Mouse (Mus musculus): ENCODE data around the gene Slit3.

Slit3 gene

DNA sequence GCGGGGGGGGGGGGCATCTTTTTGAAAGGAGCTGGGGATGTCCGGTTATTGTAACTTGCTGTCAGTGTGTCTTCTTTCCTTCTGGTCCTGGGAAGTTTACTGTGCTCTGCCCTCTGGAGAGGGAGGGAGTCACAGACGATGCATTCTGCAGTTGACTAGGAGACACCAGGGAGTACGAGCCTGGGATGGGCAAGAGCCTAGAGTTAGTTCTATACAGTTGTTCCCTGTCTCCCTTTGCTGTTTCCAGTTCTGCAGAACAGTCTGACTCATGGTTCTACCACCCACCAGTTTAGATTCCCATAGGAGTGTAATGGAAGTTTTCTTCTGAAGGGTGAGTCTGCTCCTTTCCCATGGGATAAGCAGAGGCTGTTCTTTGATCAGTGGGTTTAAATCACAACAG is 229.9 kb downstream of the Slit3 start:
- no peak for DNase-seq (ENCODE audit: low spot score in 2 of 2)

DNA sequence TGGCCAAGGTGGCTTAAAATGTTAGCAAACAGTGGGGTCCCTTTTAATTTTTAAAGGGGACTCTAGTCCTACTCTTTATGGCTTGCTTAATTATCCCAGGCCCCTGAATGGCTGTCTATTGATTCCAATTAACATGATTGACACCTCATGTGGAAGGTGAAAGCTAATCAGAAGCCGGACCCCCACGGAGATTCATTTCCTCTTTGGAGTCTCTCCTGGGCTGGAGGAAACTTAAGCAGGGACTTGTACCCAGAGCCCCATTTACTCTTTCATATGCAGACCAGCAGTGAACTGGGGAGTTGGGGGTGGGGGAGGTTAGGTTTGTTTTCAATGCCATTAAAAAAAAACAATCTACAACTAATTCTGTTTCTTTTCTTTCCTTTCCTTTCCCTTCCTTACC is 230.4 kb downstream of the Slit3 start:
- no peak for DNase-seq (ENCODE audit: low spot score in 2 of 2)

DNA sequence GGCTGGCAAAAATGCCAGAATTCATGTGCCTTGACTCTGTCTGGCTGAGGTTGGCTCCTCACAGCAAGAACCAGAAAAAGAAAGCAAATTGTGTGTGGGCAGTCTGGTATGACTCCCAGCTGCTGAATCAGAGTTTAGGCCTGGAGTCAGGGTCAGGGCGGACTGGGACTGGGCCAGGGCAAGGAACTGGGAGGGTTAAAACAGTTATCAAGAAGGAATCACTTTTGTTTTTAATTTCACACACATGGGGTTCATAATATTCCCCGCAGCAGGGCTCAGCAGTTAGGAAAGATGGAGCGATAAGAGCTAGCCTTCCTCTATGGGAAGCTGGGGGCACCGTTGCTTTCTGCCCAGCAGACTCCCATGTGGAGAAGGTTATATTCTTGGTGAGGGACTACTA is 234.8 kb downstream of the Slit3 start:
- DNase-seq (ENCODE audit: low spot score in 2 of 2) = no peak

DNA sequence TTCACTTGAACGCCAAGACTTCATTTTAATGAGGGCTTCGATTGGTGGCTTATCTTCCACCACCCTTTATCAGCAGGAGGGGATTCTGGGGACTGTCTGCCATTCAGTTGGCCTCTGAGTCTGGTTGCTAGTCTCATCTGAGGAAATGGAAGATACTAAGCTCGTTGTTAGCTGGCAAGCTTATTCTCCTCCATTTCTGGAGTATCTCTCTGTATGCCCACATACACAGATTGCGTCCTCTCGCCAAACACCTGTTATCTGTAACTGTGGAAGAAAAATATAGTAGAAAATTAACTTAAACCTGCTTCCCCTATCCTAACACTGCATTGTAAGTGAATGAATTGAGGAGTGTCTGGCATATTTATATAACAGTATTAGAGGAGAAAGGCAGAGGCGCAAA is 240.0 kb downstream of the Slit3 start:
- DNase-seq (ENCODE audit: low spot score in 2 of 2) = peak in 1 of 2 experiments; percentile 46

DNA sequence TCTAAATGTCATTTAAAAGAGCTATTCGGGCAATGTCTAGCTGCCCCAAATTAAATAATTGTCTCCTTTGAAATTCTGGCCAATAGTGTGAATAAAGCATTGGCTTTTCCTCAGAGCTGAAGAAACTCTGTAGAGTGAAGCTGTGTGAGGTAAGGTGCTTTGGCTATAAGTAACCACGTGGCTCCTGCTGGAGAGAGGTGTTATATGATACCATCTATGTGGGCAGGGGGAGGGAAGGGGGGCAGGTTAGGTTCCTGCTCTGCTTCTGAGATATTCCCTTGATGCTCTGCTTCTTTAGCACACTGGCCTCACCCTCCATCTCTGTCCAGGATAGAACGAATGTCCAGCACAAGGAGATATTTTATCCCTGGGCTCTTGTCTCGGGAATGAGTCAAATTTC is 242.0 kb downstream of the Slit3 start:
- DNase-seq (ENCODE audit: low spot score in 2 of 2) = no peak

DNA sequence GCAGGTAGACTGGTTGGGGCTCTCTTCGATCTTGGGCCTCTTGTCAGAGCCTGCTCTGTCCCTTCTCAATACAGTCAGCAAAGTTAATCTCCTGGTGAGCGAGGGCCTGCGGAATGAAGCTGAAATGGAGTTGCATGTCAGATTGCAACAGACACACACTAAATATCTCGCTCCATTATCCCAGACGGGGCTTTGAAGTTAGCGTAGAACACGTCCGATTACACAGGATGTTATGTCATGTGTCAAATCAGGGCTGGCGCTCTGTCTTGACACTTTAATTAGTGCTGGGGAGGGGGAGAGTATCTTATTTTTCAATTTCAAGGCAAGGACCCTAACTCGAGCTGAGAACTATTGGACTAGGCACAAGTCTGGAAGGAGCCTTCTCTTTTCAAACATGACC is 243.4 kb downstream of the Slit3 start:
- no peak for DNase-seq (ENCODE audit: low spot score in 2 of 2)

DNA sequence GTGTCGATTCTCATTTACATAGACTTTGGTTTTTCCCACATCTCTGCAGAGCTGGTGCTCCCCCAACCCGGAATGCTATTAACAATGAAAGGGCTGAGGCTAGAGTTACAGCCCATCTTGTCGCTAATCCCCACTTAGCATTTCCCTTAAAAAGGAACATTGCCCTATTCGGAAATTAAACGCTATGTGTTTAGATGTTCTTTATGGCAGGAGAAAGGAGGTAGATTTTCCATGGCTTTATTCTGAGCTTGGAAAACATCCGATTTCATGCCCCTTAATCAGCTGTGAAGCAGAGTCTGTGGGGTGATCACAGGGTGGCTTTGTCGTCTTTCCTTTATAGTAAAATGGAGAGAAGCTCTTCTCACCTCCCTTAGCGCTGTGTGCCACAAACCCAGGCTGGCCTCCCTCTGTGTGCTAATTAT is 244.5 kb downstream of the Slit3 start:
- no peak for DNase-seq (ENCODE audit: low spot score in 2 of 2)

DNA sequence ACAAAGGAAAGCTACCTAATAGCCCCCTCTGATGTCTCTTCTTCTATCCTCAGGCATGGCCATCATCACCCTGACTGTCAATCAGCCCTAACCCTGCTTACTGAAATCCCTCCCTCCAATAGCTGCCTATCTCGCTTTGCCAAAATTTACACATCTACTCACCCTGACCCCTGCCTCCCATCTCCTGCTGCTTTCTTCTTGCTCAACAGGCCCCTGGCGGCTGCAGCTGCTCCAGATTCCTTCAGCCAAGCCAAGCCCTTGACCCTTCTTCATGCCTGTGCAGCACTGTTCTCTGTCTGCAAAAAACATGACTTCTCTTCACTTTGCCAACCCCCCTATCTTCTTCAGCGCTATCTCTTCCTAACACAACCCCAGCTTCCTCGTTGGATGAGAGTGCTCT is 245.6 kb downstream of the Slit3 start:
- DNase-seq (ENCODE audit: low spot score in 2 of 2) = no peak

DNA sequence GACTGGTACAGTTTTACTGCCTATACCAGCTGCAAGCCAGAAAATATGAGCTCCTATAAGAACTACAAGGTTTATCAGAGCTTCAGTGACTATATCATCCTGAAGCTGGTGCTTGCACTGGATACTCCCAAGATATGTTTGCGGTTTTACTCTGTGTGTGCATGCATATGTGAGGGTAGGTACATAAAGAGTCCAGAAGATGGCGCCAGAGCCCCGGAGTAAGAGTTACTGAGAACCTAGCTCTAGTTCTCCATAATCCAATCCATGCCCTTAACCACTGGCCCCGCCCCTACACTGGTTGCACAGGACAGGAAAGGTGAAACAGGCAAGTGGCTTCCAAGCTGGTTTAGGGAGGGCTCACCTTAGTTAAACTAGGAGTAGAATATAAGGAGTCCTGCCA is 246.2 kb downstream of the Slit3 start:
- no peak for DNase-seq (ENCODE audit: low spot score in 2 of 2)

DNA sequence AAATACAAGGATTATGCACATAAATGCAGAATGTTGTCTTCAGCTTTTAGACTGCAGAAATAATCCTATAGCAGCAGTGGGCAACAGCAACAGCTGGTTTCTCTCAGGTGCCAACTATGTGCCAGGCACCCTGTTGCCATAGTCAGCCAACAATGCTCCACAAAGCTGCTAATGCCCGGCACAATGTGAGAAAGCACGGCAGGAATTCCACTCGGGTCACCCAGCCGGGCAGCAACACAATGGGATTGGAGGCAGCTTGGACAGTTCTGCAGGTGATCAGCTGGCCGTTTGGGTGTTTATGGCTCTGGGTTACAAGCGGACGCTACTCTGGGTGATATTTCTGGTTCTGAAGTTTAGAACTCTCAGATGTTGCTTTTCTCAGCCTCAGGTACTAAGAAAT is 248.9 kb downstream of the Slit3 start:
- DNase-seq (ENCODE audit: low spot score in 2 of 2) = no peak

DNA sequence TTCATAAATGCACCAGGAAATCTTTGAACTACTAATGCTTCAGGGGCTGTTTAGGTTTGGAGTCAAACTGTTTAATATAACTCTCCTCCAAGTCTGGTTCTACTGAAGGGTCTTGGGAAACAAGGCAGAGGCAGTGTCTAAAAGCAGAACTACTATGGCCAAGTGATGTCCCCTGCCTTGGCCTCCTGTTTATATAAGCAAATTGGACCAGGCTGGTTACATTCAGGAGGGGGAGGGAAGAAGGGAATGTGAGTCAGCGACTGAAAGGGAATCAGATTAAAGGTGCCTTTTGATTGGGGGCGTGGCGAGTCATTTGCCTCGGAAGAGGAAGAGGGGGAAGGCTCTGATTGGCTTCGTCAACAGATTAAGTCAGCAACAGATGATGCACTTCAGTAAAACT is 249.7 kb downstream of the Slit3 start:
- DNase-seq (ENCODE audit: low spot score in 2 of 2) = no peak

DNA sequence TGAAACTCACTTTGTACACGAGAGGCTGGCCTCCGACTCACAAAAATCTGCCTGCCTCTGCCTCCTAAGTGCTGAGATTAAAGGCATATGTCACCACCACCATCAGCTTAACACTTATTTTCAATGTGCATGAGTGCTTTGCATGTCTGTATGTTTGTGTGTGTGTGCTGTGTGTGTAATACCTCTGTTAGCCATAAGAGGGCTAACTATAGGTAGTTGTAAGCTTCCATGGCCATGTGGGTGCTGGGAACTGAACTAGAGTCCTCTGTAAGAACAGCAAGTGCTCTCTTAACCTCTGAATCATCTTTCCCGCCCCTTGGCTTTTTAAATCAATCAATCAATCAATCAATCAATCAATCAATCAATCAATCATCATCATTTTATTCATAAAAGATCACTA is 251.4 kb downstream of the Slit3 start:
- DNase-seq (ENCODE audit: low spot score in 2 of 2) = no peak

DNA sequence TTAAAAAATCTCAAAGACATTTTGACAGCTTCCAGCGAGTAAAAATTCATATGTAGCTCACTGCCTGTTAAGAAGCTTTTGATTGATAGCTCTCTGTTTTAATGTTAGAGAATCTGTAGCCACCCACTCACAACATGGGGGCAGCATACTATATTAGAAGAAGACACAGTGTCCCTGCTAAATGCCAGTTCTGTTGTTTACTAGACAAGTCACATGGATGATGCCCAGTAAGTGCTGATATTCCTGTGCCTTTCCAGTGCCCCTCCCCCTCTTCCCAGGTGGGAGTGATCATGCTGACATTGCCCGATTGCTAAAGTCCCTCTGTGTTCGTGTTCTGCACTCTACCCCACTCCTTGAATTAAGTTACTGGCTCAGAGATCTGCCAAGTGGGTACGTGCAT is 254.0 kb downstream of the Slit3 start:
- DNase-seq (ENCODE audit: low spot score in 2 of 2) = peak in 1 of 2 experiments; percentile 40

DNA sequence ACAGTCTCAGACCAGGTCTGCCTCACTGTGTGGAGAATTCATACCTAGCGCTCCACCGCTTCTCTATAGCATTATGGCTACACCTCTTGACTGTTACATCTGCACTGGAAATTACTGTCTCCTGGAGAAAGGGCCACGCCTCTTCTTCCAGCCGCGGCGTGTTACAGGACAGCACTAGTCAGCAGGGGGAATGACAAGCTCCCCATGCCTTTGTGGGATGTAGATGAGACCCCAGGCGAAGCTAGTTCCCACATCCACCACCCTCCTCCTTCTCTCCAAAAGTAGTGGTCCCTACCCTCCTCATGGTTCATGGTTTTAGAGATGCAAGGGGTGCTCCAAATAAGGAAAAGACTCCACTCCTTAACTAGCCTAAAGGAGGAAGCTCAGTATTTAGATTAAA is 257.8 kb downstream of the Slit3 start:
- no peak for DNase-seq (ENCODE audit: low spot score in 2 of 2)

DNA sequence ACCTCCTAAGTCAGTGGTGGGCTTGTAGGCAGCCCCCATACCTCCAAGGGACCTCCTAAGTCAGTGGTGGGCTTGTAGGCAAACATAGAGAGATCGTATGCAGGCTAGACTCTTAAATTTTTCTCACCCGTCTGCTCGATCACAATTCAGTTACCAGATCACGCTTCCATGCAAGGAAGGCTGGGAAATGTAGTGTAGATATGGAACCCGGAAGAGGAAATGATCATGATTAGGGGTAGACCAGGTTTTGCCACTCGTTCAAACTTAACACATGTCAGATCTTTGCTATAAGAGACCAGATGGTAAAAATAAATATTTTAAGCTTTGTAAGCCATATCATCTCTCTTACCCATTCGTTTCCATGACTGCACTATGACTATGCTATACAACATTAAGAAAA is 258.4 kb downstream of the Slit3 start:
- DNase-seq (ENCODE audit: low spot score in 2 of 2) = no peak

DNA sequence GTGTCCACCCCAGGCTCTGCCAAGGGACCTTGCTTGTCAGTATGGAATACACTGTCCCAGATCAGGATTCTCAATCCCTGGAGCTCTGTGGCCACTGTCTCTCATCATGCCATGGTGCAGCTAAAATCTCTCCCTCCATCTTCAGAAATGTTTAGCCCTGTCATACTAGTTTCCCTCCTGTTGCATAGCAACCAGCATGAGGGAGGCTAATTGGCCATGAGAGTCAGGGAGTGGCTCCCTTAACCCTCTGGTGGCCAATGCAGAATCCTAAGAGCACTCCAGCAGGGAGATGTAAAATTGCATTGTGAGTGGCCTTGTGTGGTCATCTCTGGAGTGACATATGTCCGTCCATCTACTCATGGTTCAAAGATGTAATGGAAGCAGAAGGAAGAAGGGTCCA is 259.7 kb downstream of the Slit3 start:
- no peak for DNase-seq (ENCODE audit: low spot score in 2 of 2)

DNA sequence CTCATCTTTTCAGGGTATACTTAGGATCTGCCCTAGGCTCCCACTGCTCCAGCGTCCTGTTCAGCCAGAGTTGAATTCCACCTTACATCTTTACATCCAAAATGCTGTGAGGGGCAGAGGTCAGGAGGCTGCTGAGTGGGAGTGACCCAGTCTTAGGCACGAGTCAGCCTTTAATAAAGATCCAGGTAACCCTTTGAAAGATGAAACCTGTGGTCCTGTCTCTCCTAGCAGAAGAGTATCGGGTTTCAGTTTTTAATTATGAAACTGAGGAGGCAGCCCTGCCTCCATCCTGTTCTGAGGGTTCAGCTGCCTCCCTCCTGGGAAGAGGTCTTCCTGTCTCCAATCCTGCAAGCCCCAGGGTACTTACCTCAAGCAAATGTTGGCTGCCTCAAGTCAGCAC is 264.4 kb downstream of the Slit3 start:
- DNase-seq (ENCODE audit: low spot score in 2 of 2) = no peak

DNA sequence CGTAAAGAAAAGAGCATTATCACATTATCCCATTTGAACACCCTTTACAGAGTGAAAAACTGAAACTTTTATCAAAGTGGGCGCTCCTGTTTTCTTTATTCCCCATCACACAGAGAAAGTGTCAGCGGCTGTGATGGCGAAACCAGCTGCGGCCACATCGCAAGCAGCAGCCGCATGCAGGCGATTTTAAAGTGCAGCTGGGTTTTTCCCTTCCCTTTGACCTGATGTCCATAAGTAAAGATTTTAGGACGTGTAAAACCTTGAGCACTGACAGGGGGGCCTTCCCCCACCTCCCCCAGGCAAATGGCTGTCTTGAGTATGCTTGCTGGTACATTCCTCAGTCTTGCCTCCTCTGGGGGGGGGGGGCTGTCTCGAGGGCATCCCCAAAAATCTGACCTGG is 266.8 kb downstream of the Slit3 start:
- DNase-seq (ENCODE audit: low spot score in 2 of 2) = no peak

DNA sequence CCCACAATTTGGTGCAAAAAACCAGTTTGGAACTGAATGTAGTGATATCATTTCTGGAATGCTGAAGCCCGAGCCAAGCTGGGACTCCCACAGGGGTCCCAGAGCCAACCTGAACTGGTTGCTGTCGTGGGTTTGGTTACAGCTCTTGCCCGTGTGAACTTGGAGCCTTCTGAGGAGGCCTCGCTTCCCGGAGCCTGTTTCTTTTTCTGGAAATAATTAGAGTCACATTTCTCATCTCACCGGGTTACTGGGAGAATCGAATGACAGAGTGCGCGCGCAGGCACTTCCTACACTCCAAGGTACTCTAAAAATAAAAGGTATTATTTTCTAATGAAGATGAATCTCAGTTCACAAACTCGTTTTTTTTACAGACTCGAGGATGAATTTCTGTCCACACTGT is 267.4 kb downstream of the Slit3 start:
- DNase-seq (ENCODE audit: low spot score in 2 of 2) = peak; percentile 57 to 65

DNA sequence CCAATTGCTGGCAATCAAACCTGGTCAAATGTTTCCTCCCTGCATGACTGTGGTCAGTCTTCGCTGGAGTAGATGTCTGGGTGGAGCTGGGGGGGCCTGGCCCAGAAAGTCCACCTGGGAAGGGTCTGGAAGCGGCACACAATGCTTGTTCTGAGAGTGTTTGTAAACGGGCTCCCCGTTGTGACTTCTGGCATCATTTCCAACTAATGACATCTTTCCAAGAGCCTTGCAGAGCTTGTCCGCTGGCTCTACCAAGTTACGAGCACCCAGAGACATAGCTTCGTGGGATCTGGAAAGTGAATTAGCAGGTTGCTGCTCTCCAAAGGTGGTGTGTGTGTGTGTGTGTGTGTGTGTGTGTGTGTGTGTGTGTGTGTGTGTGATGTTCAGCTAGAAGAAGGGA is 268.3 kb downstream of the Slit3 start:
- no peak for DNase-seq (ENCODE audit: low spot score in 2 of 2)

DNA sequence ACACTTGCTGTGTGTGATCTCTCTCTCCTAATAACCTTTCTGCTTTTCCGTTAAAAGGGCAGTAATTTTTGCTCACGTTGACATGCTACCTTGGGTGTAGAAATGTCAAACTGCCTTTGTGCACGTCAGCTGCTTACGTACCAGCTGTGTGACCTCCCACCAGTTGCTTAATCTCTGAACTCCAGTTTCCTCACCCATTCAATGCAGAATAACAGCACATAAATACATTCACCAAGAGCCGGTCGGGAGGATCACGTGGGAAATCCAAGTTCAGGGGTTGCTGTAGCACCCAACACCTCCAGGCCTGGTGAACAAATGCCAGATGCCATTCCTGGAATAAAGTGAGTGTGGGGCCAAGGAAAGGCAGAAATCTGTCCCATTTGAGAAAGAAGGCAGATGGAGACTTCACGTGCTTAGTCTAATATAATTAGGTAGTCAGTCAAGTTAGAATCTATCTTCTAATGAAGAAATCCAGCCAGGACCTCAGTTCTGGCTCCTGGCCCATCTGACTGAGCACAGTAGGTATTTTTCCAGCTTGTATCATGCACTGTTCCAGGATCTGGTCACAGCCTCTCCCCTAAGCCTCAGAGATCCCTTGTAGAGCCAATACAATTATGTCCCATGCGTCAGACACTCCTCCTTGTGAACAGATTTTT is 268.9 kb downstream of the Slit3 start:
- no peak for DNase-seq (ENCODE audit: low spot score in 2 of 2)

DNA sequence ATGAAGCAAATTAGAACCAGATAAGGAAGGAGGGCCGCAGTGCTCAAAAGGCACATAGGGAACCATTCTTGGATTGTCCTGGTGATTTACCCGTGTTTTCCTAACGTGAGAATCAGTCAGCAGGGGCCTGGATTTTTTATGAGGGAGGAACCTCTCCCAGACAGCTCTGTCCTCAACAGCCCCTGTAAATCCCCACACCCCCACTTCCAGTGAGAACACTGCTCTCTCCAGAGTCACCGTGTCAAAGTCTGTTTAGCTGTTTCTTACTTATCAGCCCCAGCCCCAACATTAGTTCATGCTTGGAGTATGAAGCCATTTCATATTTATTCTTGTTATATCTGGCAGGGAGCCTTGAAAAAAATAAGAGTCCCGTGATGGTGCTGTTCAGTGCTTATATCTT is 272.8 kb downstream of the Slit3 start:
- no peak for DNase-seq (ENCODE audit: low spot score in 2 of 2)

DNA sequence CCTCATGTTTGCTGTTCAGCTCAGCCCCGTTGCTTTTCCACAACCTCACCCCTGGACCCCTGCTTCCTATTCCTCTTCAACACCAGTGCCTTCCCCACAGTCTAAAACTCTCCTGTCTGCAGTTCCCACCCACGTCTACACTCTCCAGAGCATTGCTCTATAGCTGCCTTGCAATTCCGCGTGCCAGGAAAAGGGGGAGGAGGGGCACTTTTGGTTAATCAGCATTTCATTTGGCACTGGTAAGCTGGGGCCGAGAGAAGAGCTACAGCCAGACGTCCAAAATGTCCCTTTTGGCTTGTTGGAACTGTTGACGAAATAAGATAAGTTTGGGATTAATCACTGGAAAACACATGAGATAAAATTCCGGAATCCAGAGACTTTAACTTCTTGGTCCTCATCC is 274.4 kb downstream of the Slit3 start:
- no peak for DNase-seq (ENCODE audit: low spot score in 2 of 2)

DNA sequence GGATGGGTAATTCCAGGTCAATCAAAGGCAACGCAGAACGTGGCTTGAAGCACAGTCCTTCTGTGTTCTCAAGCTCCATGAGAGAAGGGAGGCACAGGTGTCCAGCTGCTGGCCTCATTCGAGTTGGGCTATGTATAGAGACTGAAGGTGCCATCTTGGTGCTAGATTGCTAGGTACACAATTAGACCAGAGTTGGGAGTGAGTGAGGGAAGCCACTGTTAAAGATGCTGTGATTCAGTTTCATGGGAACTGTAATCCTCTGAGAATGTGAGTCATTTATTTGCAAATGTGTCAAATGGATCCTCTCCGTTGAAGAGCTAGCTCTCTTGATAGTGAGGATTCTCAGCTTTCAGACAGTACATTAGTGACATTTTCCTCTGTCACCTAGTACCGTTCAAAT is 277.3 kb downstream of the Slit3 start:
- DNase-seq (ENCODE audit: low spot score in 2 of 2) = no peak

DNA sequence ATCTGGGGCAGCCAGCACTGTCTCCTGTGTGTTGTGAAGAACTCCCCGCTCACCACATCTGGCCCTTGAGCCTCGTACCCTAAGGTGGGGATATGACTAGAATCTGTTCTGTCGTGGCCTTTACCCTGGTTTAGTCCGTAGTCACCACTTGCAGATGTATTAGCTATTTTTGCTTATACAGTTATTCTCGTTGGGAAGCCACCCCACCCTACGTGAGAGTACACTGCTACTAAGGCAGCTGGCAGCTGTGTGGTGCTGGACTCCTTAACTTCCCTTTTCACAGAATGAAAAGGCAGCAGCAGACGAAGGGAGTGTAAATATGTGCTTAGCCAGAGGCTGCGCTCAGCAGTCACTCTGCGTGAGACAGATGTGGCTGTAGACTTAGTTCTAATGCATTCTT is 282.5 kb downstream of the Slit3 start:
- no peak for DNase-seq (ENCODE audit: low spot score in 2 of 2)
